Mouse (Mus musculus) bone marrow, adult 2 months (tissue): ENCODE measurements around the gene Cd36.

ENCODE experiments used
- CTCF ChIP-seq: fragments of 200-500 bp; IDR thresholded peaks from 2 replicates; pipeline ENCODE4 v1.5.1; 2011; ENCODE audit warnings: low read length, control low read depth; ENCODE audit not compliant: control insufficient read depth, insufficient read depth
- POLR2A ChIP-seq: fragments of 200-500 bp; IDR thresholded peaks from 2 replicates; pipeline ENCODE4 v1.6.1; 2011; ENCODE audit warnings: low read depth, mild to moderate bottlenecking, control low read depth, low read length, borderline replicate concordance; ENCODE audit not compliant: control insufficient read depth

DNA sequence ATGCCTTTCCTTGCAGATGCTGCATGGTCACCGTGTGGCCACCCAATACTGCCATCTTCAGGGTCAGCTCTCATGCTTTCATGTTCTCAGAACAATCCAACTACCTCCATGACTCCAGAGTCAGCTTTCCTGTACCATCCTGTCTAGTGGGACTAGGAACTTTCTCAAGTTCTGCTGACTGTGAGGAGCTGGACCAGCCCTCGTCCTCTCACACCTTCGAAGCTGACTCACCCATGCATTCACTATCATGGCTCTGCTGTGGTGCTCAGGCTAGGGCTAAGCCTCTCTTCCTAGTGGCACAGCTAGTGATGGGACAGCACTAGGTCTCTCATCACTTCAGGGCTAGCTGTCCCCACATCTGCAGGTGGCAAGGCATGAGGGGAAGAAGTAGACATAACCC lies 30.7 kb downstream of the Cd36 start:
- TF ChIP-seq CTCF (no peak), POLR2A (no peak)
